Mouse (Mus musculus): ENCODE results near the gene Rap1b.

Gene Rap1b

DNA sequence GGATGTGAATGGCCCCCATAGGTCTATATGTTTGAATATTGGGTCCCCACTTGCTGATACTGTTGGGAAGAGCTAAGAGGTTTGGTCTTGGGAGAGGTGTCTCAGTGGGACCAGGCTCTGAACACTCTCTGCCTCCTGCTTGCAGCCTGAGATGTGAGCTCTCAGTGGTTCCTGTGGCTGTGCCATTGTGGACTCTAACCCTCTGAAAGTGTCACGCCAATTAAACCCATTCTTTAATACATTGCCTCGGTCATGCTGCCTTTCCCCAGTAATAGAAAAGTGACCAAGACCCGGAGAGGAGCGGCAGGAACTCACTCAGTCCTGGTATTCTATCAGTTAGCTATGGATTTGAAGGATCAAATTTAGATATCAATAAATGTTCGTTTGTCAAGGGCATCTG is 12.4 kb upstream of the Rap1b start:
- DNase-seq (ENCODE audit: low spot score) = no peak

GRCm38 (mm10) chr10:117856001-117856720 is 10.3 kb upstream of the Rap1b start:
- no peak for DNase-seq (ENCODE audit: low spot score)

- DNase-seq (ENCODE audit: low spot score) = no peak
Measured at GRCm38 (mm10) chr10:117852648-117853192, 6.9 kb upstream of the Rap1b start.

GRCm38 (mm10) chr10:117848981-117849380 is 3.1 kb upstream of the Rap1b start:
- DNase-seq (ENCODE audit: low spot score) = no peak

DNA sequence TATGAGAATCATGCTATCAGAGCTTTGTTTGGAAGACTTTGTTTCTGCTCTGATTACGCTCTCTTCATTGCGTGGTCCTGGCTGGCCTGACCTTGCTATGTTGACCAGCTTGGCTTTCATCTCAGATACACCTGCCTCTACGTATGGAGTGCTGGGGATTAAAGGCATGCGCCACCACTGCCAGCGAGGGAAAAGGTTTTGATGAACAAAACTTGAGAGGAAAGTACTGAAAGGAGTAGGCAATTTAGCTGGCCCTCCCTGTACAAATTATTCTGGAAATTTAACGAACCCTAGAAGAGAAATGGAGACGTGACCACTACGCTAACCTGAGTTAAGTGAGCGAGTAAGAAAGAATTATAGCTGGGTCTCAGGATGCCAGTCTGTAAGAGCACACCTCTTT is 961 bp upstream of the Rap1b start:
- no peak for DNase-seq (ENCODE audit: low spot score)

DNA sequence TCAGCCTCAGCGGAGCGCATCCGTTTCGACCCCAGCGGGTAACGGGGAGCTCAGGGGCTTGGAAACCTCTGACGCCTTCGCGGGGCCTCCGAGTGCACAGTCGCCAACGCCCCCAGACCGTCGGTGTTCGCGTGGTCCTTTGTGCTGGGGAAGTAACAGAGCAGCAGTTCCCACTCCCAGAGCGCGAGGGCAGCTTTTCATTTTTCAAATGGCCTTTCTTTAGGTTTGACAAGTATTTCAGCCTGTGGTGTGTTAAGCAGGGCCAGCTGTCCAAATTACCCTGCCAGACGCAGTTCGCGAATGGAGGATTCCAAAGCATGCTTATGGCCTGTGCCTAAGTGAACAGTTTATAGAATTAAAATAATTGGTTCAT is 411 bp upstream of the Rap1b start:
- DNase-seq (ENCODE audit: low spot score) = no peak

DNA sequence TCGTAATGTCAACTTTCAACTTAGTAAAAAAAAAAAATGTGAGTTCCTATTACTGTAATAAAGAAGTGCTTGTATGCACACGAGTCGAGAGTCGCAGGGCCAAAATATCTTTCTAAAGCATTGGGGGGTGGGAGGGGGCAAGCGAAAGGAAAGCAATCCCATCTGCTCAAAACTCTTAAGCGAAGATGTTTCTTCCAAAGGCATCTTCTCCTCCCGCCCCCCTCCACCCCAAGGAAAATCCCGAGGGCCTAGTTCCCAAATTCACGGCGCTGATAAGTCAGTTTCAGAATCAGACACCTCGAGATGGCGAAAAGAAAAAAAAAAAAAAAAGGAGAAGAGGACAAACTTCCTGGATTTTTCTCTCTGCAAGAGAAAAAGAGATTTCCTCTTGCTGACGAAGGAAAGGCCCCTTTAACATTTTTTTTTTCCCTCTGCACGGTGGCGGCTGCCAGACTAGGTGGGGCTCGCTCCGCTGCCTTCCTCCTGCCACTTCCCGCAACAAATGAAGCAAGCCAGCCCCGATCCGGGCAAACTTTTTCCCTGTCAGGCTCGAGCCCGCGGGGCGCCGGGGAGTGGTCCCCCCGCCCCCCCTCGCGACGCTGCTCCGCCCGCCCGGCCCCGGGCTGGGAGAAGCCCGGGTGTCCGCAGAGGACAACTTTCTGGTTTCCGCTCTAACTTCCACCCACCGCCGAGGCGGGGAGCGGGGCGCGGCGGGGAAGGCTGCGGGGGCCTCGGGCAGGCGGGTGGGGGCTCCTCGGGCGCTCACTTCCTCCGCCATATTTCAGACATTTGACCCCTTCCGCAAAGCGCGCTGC is 846 bp downstream of the Rap1b start:
- no peak for DNase-seq (ENCODE audit: low spot score)

DNA sequence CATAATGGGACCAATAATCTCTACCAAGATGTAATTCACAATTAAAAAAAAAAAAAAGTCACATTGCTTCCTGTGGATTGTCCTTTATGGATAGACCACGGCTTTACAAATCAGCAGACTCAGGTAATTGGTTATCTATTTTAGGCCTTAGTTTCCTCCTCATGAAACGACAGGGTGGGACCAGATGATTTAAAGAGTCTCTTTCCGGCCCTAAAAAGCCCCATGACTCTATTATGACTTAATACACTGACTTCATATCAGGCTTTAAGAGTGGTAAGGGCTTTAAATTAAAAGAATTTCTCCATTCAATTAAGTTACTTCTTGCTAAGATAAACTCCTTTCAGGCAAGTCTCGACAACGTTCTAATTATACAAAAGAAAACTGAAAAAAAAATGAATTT is 1.6 kb downstream of the Rap1b start:
- DNase-seq (ENCODE audit: low spot score) = no peak

DNA sequence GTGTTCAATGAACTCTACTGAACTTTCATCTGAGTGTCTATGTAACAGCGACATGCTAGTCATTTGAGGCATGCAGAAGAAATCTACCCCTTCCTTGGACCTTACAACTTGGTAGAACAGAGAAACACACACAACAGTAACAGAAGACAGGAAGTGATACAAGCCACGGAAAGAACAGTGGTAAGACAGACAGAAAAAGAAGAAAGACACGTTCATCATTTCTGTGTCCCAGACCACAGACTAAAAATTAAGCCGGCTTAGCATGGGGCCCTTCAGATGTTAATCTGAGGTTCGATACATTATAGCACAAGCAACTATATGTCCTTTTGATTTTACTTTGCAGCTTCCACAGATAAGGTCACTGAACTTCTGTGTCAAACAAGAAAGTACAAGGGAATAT is 2.1 kb downstream of the Rap1b start:
- no peak for DNase-seq (ENCODE audit: low spot score)

DNA sequence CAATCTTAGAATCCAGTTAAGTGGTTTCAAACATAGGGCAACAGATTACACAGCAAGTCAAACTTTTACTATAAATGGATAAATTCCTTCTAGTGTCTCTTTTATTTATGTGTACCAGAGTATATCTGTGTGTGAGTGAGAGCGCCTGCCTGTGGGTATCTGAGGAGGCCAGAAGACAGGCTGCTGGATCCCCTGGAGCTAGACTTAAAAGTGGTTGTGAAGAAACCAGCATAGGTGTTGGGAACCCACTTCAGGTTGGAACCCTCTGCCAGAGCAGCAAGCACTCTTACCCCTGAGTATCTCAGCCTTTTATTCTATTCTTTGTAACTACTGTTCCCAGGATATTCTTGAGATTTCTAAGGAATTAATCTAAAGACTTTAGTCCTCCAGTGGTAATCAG is 4.1 kb downstream of the Rap1b start:
- DNase-seq (ENCODE audit: low spot score) = no peak

GRCm38 (mm10) chr10:117840431-117840995 is 5.3 kb downstream of the Rap1b start:
- no peak for DNase-seq (ENCODE audit: low spot score)

GRCm38 (mm10) chr10:117839737-117840136 is 6.1 kb downstream of the Rap1b start:
- no peak for DNase-seq (ENCODE audit: low spot score)

DNA sequence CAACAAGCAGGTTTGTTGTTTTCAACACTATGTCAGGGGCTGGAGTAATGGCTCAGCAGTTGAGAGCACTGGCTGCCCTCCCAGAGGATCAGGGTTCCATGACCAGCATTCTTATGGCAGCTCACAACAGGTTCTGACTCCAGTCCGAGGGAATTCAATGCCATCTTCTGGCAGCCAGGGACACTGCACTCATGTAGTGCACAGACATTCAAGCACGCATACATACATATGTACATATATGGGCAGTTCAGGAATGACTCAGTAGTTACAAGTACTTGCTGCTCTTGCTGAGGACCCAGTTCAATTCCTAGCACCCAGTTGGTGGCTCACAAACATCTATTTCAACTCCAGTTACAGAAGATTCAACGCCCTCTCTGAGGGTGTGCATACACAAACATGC is 6.9 kb downstream of the Rap1b start:
- DNase-seq (ENCODE audit: low spot score) = no peak

DNA sequence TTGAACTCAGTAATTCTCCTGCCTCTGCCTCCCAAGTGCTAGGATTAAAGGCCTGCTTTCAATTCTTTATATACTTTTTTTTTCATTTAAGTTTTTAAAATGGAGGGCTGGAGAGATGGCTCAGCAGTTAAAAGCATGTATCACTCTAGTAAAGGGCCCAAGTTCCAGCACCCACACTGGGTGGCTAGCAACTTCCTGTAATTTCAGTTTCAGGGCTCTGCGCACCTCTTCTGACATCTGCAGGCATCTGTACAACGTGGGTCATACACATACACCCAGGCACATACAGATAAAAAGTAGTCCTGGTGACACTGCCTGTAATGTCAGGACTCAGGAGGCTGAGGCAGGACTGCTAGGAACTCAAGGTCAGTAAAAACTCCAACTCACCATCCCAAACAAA is 9.5 kb downstream of the Rap1b start:
- no peak for DNase-seq (ENCODE audit: low spot score)

- DNase-seq (ENCODE audit: low spot score) = no peak
Measured at GRCm38 (mm10) chr10:117835453-117835852, 10.4 kb downstream of the Rap1b start.

- no peak for DNase-seq (ENCODE audit: low spot score)
Measured at GRCm38 (mm10) chr10:117830797-117831196, 15.0 kb downstream of the Rap1b start.

DNA sequence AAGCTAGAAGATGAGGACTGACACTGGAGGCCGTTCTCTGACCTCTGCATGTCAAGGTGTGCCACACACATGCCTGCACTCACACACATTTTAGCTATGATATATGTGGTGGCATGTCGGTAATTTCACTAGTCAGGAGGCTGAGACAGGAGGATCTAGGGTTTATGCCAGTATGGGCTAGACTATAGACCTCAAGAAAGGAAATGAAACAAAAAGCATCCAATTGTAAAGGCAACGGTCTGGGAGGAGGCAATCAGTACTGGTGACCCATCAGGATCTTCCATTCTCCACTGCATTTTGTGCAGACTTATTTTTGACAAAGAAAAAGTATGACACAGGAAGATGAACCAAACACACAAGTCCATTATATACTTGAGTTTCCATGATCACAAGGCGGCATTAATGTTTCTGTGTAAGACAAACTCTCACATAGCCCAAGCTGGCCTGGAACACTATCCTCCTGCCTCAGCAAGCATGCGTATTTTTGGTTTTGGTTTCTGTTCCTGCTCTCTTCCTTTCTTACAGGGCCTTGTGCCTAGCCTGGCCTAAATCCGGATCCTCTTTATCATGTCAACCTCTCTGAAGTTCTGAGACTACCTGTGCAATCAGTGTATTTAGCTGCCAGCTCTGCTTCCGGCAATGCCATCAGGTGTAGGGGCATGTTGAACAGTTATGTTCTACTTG is 16.2 kb downstream of the Rap1b start:
- DNase-seq (ENCODE audit: low spot score) = no peak

- no peak for DNase-seq (ENCODE audit: low spot score)
Measured at GRCm38 (mm10) chr10:117829022-117829421, 16.8 kb downstream of the Rap1b start.

DNA sequence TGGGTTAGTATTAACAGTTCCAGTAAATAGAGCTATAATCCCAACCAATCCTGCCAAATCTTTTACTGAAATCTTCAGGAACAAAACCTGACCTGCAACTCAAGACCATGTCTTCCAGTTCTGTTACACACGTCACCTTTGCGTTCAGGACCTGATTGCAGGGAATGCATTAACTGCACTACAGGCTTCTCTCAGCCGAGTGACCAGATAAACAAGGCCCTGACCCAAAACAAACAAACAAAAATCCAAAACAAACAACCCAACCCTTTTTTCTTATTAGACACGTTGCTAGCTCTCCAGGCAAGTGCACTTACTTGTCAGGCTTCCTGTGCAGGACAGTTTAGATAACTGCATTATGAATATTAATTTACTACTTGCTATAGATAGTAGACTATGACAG is 17.3 kb downstream of the Rap1b start:
- DNase-seq (ENCODE audit: low spot score) = no peak

- DNase-seq (ENCODE audit: low spot score) = no peak
Measured at GRCm38 (mm10) chr10:117824647-117825046, 21.2 kb downstream of the Rap1b start.

DNA sequence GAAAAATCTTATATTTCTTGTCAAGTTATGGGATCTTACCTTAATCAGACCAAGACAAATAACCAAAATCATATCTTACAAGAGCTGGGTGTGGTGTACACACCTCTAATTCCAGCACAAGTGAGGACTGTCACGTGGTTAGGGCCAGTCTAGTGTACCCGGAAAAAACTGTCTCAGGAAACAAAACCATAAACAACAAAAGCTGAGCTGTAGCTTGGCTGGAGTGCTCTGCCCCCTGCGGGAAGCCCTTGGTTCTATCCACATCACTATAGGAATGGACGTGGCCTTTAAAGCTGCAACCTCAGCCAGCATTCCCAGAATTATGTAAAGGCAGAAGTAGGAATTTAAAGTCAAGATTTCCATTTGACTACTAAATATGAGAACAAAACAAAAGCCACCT is 21.7 kb downstream of the Rap1b start:
- no peak for DNase-seq (ENCODE audit: low spot score)

- DNase-seq (ENCODE audit: low spot score) = no peak
Measured at GRCm38 (mm10) chr10:117823321-117823720, 22.5 kb downstream of the Rap1b start.
